Mouse (Mus musculus) heart, embryonic 13.5 days (tissue): ENCODE results near the gene Ficd. TPM values are rescaled to one million over a fixed set of nuclear protein-coding genes. Genes with fewer than 3 reads are reported as not detected.
"Not testable (repeated sequence)": the region's sequence is repeated elsewhere in the genome, so short reads cannot be mapped to it uniquely, and the experiment has no call there.

ENCODE experiments used
- ATAC-seq: fragments of 200-750 bp; cut with Nextera tagmentation; 2 replicates; pipeline ENCODE4 v1.8.0; 2017; ENCODE audit warnings: moderate TSS enrichment; ENCODE audit not compliant: insufficient number of reproducible peaks, low FRiP score, low TSS enrichment; ENCODE audit errors: extremely low read depth
- H3K27ac ChIP-seq: fragments of 300-500 bp; sonication (generic); replicated peaks from 2 replicates; pipeline ENCODE4 v1.5.1; 2015; ENCODE audit warnings: moderate library complexity, mild to moderate bottlenecking, inconsistent platforms
- H3K27me3 ChIP-seq: fragments of 300-500 bp; sonication (generic); replicated peaks from 2 replicates; pipeline ENCODE4 v1.6.1; 2015; ENCODE audit warnings: mild to moderate bottlenecking, inconsistent platforms
- H3K36me3 ChIP-seq: fragments of 300-500 bp; sonication (generic); 2 replicates; pipeline ENCODE4 v1.6.1; 2015; ENCODE audit warnings: mild to moderate bottlenecking, inconsistent platforms
- H3K4me1 ChIP-seq: fragments of 300-500 bp; sonication (generic); 2 replicates; pipeline ENCODE4 v1.6.1; 2015; ENCODE audit warnings: inconsistent platforms
- H3K4me2 ChIP-seq: fragments of 300-500 bp; sonication (generic); 2 replicates; pipeline ENCODE4 v1.6.1; 2015; ENCODE audit warnings: inconsistent platforms, mild to moderate bottlenecking, moderate library complexity
- H3K4me3 ChIP-seq: fragments of 300-500 bp; sonication (generic); 2 replicates; pipeline ENCODE4 v1.5.1; 2015; ENCODE audit warnings: moderate library complexity, mild to moderate bottlenecking, inconsistent platforms
- H3K9ac ChIP-seq: fragments of 300-500 bp; sonication (generic); 2 replicates; pipeline ENCODE4 v1.6.1; 2015; ENCODE audit warnings: inconsistent platforms, mild to moderate bottlenecking, moderate library complexity
- H3K9me3 ChIP-seq: fragments of 300-500 bp; sonication (generic); 2 replicates; pipeline ENCODE4 v1.6.1; 2016; ENCODE audit warnings: inconsistent platforms
- WGBS: fragments of 180-500 bp; shearing (Covaris S2); methylation state at CpG from one replicate; pipeline ENCODE4 v1.1.7; 2015; ENCODE audit warnings: mixed read lengths; 5-methylcytosine and 5-hydroxymethylcytosine counted together
- polyA plus RNA-seq: library from polyadenylated mRNA; unstranded; fragments of >200 nt; fragmentation: Nextera tagmentation; extraction: Ambion mirVana; gene quantifications from 2 replicates; pipeline ENCODE4 v1.2.1, GENCODE M21; 2015

Gene Ficd
- polyA plus RNA-seq, 1 experiment from 2014 or later: 5.0 TPM

DNA sequence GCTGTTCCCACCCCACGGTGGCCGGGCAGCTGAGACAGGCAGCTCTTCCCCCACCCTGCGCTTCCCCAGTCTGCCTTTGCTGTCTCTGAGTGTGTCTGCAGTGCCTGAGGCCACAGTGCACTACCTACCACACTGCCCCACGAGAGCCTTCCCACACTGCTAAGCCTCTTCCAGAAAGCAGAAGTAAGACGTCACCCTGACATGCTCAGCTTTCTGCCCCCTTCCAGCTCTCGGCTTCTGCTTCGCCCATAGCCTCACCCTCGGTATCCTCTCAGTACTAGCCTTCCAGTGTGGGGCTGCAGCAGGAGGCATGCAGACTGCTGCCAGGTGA, 41.3 kb downstream of the Ficd start:
- no peak for ATAC-seq
- H3K27me3 ChIP-seq: no peaks in the 10 kb centered on the region
- H3K9ac ChIP-seq: no peak overlapping the region
- no peak overlapping the region for H3K4me3 ChIP-seq
- H3K27ac ChIP-seq: no peak overlapping the region
- no peak overlapping the region for H3K4me2 ChIP-seq
- WGBS: 89% methylated on average over 8 of the region's 8 CpGs
- peaks cover 46% of the 10 kb centered on the region for H3K36me3 ChIP-seq
- peaks cover 9% of the 10 kb centered on the region for H3K4me1 ChIP-seq
- no peaks in the 10 kb centered on the region for H3K9me3 ChIP-seq

DNA sequence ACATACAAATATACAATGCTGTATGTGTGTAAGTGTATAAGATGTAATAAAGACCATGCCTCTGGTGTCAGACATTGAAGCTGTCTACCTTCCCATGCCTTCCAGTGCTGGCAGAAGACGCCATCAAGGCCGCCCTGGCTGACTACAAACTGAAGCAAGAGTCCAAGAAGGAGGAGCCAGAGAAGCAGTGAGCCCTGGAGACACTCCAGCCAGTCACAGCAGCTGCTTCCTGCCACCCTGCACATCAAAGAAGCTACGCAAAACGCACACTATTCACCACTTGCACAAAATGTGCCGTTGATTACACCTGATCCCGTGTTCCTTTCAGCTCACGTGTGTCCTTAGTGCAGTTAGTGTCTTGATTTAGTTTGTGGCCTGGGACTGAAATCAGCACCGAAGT, 42.1 kb downstream of the Ficd start:
- not testable (repeated sequence) for H3K9me3 ChIP-seq, H3K4me2 ChIP-seq, ATAC-seq, H3K27me3 ChIP-seq, H3K4me3 ChIP-seq, H3K9ac ChIP-seq, H3K27ac ChIP-seq
- 80% methylated on average over 8 of the region's 8 CpGs for WGBS
- peaks cover 13% of the 10 kb centered on the region for H3K4me1 ChIP-seq
- peaks cover 46% of the 10 kb centered on the region for H3K36me3 ChIP-seq

DNA sequence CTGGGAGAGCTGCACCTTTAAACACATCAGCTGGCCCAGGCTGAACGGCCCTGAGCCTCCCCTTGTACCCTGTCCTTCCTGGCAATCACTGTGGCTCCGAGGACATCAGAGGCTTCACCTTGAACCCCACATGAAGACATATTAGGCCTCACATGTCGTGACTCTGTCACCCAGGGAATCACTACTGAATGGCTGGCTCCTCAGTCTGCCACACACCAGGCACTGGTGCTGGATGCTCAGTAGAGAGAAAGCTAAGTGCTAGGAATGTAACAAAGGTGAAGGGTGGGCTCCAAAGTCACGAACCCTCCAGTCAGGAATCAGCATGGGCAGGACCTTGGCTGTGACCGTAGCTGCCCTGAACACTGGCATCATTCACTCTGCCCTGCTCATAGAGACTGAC, 44.0 kb downstream of the Ficd start:
- WGBS: 70% methylated on average over 5 of the region's 5 CpGs
- Histone ChIP-seq H3K4me1 (peaks cover 18% of the 10 kb centered on the region), H3K27ac (no peak overlapping the region), H3K4me3 (no peak overlapping the region), H3K36me3 (peaks cover 41% of the 10 kb centered on the region), H3K27me3 (peaks cover 7% of the 10 kb centered on the region), H3K9me3 (no peaks in the 10 kb centered on the region), H3K4me2 (no peak overlapping the region), H3K9ac (no peak overlapping the region)
- ATAC-seq: no peak

DNA sequence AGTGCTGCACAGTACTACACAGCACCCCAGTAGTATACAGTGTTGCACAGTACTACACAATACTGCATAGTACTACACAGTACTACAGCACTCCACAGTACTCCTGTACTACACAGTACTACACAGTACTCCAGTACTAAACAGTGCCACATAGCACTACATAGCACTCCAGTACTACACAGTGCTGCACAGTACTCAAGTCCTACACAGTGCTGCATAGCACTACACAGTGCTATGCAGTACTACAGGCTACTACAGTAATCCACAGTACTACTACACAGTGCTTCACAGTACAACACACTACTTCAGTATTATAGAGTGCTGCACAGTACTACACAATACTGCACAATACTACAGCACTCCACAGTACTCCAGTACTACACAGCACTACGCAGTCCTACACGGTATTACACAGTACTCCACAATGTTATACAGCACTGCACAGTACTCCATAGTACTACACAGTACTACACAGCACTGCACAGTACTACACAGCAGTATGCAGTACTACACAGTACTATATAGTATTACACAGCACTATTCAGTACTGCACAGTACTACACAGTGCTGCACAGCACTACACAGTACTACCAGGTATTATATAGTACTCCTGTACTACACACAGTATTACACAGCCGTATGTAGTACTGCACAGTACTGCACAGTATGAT, 44.6 kb downstream of the Ficd start:
- 92% methylated on average over 3 of the region's 3 CpGs for WGBS

DNA sequence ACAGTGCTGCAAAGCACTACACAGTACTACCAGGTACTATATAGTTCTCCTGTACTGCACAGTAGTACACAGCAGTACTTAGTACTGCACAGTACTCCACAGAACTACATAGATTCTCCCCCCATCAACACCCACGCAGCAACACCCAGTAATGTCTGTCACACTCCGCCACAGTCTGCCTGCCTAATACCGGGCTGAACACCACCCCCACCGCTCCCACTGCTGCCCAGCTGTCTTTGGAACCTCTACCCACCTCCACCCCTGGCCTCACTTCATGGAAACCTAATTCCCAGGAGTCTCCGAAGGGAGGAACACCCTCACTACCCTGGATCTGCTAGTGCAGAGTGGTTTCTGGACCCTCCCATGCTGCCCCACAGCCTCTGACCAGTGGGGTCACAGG, 45.2 kb downstream of the Ficd start:
- WGBS: 89% methylated on average over 5 of the region's 5 CpGs
- ATAC-seq: no peak
- no peak overlapping the region for H3K9ac ChIP-seq

More for the DNA sequence above, 44.6 kb downstream of the Ficd start:
- Histone ChIP-seq H3K9me3 (no peaks in the 10 kb centered on the region), H3K4me1 (peaks cover 18% of the 10 kb centered on the region), H3K4me2 (no peak overlapping the region), H3K36me3 (peaks cover 35% of the 10 kb centered on the region), H3K9ac (no peak overlapping the region), H3K27me3 (peaks cover 7% of the 10 kb centered on the region), H3K27ac (no peak overlapping the region), H3K4me3 (no peak overlapping the region)
- ATAC-seq: no peak

DNA sequence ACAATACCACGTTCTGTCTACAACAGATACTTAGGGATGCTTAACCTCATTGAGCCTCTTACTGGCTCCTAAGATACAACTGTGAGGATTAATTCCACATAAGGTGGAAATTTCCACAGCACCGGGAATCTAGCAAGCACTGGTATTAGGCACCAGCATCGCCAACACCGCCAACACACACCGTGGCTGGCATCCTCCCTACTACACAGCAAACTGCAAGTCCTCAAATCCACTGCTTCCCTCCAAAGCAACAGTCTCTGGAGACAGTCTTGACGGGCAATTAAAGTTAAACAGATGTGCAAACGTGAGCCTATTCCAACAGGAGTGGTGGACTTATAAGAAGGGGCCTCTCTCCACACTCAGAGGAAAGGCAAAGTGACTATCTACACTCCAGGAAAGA, 45.7 kb downstream of the Ficd start:
- Histone ChIP-seq H3K9ac (no peak overlapping the region), H3K4me1 (peaks cover 18% of the 10 kb centered on the region), H3K9me3 (no peaks in the 10 kb centered on the region), H3K27me3 (peaks cover 8% of the 10 kb centered on the region), H3K4me3 (no peak overlapping the region), H3K27ac (no peak overlapping the region), H3K4me2 (no peak overlapping the region), H3K36me3 (peaks cover 24% of the 10 kb centered on the region)
- ATAC-seq: no peak
- 74% methylated on average over 7 of the region's 7 CpGs for WGBS

More for the DNA sequence above, 45.2 kb downstream of the Ficd start:
- H3K4me3 ChIP-seq: no peak overlapping the region
- no peak overlapping the region for H3K4me2 ChIP-seq
- peaks cover 7% of the 10 kb centered on the region for H3K27me3 ChIP-seq
- H3K36me3 ChIP-seq: peaks cover 29% of the 10 kb centered on the region
- H3K4me1 ChIP-seq: peaks cover 18% of the 10 kb centered on the region
- H3K9me3 ChIP-seq: no peaks in the 10 kb centered on the region
- H3K27ac ChIP-seq: no peak overlapping the region

DNA sequence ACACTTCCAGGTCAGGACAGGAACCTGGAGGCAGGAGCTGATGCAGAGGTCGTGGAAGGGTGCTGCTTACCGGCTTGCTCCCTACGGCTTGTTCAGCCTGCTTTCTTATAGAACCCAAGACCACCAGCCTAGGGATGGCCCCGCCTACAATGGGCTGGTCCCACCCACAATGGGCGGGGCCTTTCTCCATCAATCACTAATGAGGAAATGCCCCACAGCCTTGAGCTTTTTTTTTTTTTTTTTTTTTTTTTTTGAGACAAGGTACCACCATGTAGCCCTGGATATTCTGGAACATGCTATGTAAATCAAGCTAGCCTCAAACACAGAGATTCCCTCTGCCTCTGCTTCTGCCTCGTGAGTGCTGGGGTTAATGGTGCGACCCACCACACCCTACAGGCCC, 46.3 kb downstream of the Ficd start:
- Histone ChIP-seq H3K4me3 (no peak overlapping the region), H3K9ac (no peak overlapping the region), H3K27ac (no peak overlapping the region), H3K4me1 (peaks cover 18% of the 10 kb centered on the region), H3K36me3 (peaks cover 18% of the 10 kb centered on the region), H3K4me2 (no peak overlapping the region), H3K9me3 (no peaks in the 10 kb centered on the region), H3K27me3 (peaks cover 13% of the 10 kb centered on the region)
- WGBS: 71% methylated on average over 7 of the region's 7 CpGs
- ATAC-seq: no peak

DNA sequence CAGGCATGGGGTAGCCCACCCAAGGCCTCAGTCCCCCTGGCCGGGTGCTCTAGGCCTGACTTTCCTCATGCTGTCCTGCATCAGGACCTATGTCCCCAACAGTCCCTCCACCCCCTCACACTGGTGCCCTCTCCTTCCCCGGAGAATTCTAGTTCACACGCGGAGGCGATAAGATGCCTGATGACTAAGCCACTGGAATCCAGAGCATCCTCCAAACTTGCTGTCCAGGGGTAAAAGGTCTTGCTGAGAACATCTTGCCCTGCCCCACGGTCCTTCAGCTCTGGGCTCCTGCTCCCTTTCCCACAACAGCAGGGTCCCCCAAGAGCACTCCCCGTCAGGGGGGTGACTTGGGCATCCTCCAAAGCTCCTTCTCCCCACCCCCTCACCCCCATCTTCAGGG, 47.0 kb downstream of the Ficd start:
- Histone ChIP-seq H3K36me3 (peaks cover 11% of the 10 kb centered on the region), H3K9ac (no peak overlapping the region), H3K4me2 (no peak overlapping the region), H3K4me3 (no peak overlapping the region), H3K27ac (no peak overlapping the region), H3K27me3 (peaks cover 13% of the 10 kb centered on the region), H3K4me1 (peaks cover 18% of the 10 kb centered on the region), H3K9me3 (no peaks in the 10 kb centered on the region)
- ATAC-seq: no peak
- WGBS: 46% methylated on average over 7 of the region's 7 CpGs

DNA sequence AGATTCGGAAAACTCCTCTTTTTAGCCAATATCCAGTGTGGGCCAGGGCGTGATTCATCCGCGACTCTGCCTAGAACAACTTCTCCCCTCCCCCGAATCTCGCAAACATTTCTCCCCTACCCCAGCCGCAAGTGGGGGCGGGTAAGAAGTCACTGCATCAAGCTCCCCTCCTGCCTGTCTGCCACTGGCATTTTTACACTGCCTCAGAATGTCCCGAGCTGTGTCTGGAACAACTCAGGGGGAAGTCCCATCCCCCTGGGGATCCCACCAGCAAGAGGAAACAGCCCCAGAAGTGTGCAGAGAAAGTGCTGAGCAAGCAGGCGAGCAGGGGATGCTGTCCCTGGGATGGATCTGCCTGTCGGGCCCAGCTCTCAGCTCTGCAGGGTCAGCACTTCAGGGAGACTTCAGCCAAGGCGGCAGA, 48.0 kb downstream of the Ficd start:
- Histone ChIP-seq H3K9ac (peak overlapping the region; percentile 34), H3K4me3 (no peak overlapping the region), H3K27ac (peak overlapping the region; percentile 61), H3K9me3 (no peaks in the 10 kb centered on the region), H3K4me1 (peaks cover 21% of the 10 kb centered on the region), H3K36me3 (peaks cover 3% of the 10 kb centered on the region), H3K4me2 (peak overlapping the region; percentile 40), H3K27me3 (peaks cover 13% of the 10 kb centered on the region)
- no peak for ATAC-seq
- 5% methylated on average over 12 of the region's 12 CpGs for WGBS

DNA sequence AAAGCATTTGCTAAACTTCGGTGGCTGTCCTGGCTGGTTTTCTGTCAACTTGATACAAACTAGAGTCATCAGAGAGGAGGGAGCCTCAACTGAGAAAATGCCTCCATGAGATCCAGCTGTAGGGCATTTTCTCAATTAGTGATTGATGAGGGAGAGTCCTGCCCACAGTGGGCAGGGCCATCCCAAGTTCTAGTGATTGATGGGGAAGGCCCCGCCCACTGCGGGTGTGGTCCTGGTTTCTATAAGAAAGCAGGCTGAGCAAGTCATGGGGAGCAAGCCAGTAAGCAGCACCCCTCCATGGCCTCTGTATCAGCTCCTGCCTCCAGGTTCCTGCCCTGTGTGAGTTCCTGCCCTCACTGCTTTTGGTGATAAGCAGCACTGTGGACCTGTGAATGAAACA, 48.5 kb downstream of the Ficd start:
- 31% methylated on average over 3 of the region's 3 CpGs for WGBS
- not testable (repeated sequence) for ATAC-seq, H3K4me3 ChIP-seq, H3K36me3 ChIP-seq, H3K9me3 ChIP-seq
- Histone ChIP-seq H3K9ac (peak overlapping the region; percentile 34; the same call in 1 of the 2 replicates), H3K27ac (peak overlapping the region; percentile 61), H3K4me2 (peak overlapping the region; percentile 40), H3K4me1 (peaks cover 26% of the 10 kb centered on the region), H3K27me3 (peaks cover 13% of the 10 kb centered on the region)

DNA sequence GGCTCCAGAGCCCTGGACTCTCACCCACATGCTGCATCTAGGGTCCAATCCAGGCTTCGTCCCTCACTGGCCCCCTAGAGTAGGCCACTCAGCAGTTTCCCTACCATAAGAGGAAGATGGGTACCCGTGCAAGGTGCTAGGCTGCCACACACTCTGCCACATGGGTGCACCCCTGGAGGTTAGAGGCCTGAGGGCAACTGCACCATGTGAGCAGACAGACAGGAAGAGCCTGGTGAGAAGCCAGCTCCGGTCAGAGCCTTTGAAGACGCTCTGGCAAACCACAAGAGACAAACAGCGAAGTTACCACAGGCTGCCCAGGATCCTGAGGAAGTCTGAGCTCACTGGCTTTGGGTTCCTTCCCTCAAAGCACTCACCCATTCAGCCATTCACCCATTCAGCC, 51.4 kb downstream of the Ficd start:
- H3K27me3 ChIP-seq: peaks cover 13% of the 10 kb centered on the region
- 69% methylated on average over 5 of the region's 5 CpGs for WGBS
- H3K9ac ChIP-seq: no peak overlapping the region

DNA sequence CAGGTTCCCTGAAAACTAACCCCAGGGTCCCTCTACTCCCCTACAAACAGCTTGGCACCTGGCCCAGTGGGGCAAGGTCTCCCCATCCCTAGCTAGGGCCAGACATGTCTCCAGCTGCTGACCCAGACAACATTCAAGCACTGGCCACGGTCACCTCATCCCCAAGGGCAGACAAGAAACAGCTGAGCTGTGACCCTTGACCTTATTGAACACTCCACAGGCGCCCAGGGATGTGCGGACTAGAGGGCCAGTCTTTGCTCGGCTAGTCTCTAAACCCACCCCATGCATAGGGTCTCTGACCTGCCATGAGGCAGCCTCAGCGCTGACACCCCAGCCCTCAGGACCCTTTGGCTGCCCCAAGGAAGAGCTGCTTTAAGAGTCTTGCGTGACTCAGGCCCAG, 53.0 kb downstream of the Ficd start:
- Histone ChIP-seq H3K36me3 (no peaks in the 10 kb centered on the region), H3K4me2 (no peak overlapping the region), H3K9me3 (no peaks in the 10 kb centered on the region), H3K27me3 (peaks cover 6% of the 10 kb centered on the region; the same call in 1 of the 2 replicates), H3K4me1 (peaks cover 34% of the 10 kb centered on the region), H3K9ac (no peak overlapping the region), H3K4me3 (no peak overlapping the region), H3K27ac (0 out of 2 replicates have a peak overlapping the region, but pooled peaks have one; percentile 12)
- 50% methylated on average over 6 of the region's 6 CpGs for WGBS
- ATAC-seq: no peak

More for the DNA sequence above, 51.4 kb downstream of the Ficd start:
- no peak overlapping the region for H3K27ac ChIP-seq
- H3K4me3 ChIP-seq: no peak overlapping the region
- H3K4me1 ChIP-seq: peaks cover 46% of the 10 kb centered on the region
- no peak overlapping the region for H3K4me2 ChIP-seq
- no peak for ATAC-seq
- no peaks in the 10 kb centered on the region for H3K36me3 ChIP-seq
- no peaks in the 10 kb centered on the region for H3K9me3 ChIP-seq
